Mouse (Mus musculus) ES-CJ7 (cell line): ENCODE results near the gene Tmc8.
A peak's percentile ranks its signal among the peaks of the same experiment; 100 is the strongest.

Source experiments
- DNase-seq: peaks from one replicate; pipeline ENCODE4 v3.0.0; 2011; ENCODE audit warnings: low read depth, low spot score

Tmc8 gene

DNA sequence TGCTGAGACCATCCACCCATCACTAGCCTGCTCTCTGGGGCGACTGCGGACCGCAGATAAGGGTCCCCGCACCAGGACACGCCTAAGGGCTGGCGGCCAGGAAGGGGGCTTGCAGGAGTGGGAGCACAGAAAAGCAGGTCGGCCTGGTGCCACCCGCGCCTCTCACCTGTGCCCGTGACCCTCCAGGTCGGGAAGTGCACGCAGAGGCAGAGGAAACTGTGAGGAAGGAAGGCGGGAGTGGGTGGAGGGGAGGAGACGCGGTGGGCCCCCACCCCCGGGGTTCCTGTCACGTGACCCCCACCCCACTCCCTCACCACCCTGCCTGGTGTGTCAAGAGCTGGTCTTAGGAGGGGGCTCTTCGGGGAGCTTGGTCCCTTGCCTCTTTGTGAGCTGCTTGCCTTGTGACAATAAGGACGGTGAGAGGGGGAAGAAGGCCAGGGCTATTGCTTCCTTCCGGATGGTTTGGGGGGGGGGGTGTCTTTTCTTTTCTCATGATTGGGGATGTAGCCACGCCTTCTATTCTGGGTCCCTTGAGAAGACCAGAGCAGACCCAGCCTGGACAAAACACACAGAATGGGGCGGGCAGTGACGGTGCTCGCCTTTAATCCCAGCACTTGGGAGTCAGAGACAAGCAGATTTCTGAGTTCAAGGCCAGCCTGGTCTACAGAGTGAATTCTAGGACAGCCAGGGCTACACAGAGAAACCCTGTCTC lies at the start of gene Tmc8, which contains the start of gene Tmc6:
Tmc8 (plus strand) TSS at position 84 of the 712 bp plus-strand sequence.
Tmc6 (minus strand) TSS at position 206 of the 712 bp plus-strand sequence.
- DNase-seq, result peak; percentile 35

GRCm38 (mm10) chr11:117736037-117736689 lies 45.7 kb upstream of the Tmc8 start:
- DNase-seq, result no peak

GRCm38 (mm10) chr11:117738123-117738522 lies 43.8 kb upstream of the Tmc8 start:
- no peak for DNase-seq

GRCm38 (mm10) chr11:117741128-117741527 lies 40.7 kb upstream of the Tmc8 start:
- DNase-seq, result no peak

DNA sequence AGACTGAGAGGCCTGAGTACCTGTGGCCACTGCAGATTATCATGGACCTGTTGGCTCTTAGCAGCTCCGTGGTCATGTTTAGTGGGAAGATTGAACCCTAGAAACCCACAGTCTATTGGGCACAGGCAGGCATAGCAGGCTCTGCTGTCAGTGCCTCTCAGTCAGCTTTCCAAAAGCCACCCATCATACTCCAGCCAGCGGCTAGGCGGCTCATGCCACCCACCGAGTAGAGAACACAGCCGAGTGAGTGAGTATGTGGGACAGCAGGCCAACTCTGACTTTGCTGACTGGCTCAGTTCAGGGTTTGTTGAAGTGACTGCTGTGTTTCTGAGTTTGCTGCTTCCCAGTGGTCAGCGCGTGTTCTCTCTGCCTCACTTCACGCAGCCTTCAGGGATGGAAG lies 39.6 kb upstream of the Tmc8 start:
- DNase-seq, result no peak

DNA sequence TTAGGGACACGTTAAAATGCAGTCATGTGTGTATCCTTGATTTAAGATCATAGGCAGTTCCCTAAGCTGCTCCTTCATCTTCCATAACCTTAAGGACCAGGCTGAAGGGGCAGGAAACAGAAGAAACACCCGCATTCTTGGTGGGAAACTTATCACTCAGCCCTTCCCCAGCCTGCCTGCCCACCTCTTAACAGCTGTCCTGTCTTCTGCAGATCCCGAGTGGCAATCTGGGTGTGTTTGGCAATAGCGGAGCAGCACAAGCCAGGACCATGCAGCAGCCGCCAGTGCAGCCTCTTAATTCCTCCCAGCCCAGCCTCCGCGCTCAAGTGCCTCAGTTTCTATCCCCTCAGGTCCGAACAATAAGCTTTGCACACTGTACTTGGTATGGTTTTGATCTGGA lies 39.2 kb upstream of the Tmc8 start:
- no peak for DNase-seq

DNA sequence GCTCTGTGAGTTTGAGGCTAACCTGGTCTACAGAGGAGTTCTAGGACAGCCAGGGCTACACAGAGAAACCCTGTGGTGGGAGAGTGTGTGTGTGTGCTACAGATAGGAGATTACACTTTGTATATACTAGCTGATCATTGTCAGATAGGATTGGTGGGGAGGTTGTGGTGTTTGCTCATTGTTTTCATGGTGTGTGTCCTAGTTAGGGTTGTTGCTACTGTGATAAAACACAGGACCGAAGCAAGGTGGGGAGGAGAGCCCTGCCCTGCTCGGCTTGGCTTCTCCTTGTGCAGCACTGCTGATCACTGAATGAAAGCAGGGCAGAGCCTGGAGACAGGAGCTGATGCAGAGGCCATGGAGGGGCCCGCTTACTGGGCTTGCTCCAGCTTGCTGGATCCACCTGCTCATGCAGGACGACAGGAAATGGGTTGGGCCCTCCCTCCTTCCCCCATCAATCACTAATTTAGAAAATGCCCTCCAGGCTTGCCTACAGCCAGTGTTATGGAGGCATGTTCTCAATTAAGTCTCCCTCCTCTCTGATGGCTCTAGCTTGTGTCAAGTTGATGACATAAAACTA lies 38.3 kb upstream of the Tmc8 start:
- DNase-seq, result no peak

DNA sequence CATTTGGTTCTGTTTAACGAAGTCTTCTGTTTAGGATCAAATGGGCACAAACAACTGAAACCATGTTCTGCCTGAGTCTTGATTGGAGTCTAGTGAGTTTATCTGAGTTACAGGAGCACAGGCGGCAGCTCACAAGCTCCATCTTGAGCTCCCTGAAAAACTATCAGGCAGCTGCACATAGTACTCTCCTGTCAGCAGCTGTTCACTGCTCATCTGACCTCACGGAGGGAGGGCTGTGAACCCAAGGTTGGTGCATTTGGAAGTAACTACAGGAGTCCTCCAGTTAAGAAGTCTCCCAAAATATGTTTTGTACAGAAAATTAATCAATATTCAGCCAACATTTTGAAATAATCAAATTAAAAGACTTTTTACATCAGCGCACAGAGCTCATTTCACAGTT lies 33.2 kb upstream of the Tmc8 start:
- DNase-seq, result no peak

DNA sequence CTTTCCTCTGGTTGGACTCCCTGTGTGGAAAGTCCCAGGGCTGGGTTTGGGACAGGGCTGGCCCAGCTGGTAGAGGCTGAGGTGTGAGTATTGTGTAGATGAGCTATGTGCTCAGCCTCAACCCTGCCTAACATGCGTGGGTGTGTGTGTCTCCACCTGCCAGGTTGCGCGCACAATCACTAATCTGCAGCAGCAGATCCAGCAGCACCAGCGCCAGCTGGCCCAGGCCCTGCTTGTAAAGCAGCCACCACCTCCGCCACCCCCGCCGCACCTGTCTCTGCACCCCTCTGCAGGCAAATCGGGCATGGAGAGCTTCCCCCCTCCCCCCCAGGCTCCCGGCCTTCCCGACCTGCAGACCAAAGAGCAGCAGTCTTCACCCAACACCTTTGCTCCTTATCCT lies 32.5 kb upstream of the Tmc8 start:
- DNase-seq, result no peak

DNA sequence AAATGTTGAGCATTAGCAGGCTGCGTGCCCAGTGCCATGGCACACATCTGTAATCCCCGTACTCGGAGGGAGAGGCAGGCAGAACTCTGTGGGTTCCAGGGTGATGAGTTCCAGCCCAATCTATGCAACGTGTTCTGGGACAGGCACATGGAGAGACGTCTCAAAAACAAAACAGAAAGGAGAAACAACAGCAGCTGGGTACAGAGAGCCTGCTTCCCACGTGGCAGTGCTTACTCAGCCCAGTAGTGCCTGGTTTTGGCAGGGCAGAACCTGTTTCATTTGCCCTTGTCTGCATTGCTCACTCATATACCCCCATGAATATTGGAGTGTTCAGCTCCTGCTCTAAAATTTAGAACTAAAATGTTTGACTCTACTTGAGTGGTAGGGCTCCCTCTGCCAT lies 30.3 kb upstream of the Tmc8 start:
- no peak for DNase-seq

DNA sequence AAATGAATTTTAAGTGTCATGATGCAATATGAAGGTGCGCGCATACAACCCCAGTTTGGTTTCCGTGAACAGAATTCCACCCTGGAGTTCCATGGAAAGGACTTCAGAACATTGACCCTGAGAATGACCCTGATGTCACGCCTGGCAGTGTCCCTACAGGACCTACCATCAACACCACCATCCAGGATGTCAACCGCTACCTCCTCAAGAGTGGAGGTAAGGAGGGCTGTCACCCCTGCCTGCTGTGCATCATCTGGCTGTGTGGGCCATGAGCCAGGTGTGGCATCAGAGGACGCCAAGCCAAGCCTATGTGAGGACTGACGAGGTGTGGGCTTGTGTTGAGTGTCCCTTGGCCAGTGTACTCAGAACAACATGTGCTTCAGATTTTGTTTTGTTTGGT lies 26.0 kb upstream of the Tmc8 start:
- no peak for DNase-seq

- DNase-seq, result no peak
Observed at GRCm38 (mm10) chr11:117759267-117759666, 22.6 kb upstream of the Tmc8 start.

DNA sequence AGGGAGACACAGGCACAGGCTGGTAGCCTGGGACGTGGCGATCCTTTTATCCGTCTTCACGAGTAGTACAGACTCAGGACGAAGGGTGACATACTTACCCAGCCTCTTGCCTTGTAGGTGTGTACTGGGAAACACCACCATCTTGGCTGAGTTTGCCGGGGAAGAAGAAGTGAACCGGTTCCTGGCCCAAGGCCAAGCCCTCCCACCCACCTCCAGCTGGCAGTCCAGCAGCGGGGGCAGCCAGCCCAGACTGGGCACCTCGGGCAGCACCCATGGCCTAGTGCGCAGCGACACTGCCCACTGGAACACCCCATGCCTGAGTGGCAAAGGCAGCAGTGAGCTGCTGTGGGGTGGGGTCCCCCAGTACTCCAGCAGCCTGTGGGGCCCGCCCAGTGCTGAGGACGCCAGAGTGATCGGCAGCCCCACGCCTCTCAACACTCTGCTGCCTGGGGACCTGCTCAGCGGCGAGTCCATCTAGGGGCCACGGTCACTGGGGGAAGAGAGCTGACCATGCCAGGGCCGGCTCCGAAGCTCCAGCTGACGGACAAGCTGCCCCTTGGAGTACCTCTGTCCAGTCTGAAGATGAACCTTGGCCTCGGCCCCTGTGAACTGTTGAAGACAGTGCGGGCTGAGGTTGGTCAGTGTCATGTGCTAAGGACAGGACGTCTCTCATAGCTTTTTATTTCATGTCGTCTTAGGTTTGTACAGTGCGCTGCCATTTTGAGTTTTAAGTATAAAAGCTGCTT lies 21.3 kb upstream of the Tmc8 start:
- DNase-seq, result no peak

GRCm38 (mm10) chr11:117761801-117762200 lies 20.1 kb upstream of the Tmc8 start:
- DNase-seq, result no peak

DNA sequence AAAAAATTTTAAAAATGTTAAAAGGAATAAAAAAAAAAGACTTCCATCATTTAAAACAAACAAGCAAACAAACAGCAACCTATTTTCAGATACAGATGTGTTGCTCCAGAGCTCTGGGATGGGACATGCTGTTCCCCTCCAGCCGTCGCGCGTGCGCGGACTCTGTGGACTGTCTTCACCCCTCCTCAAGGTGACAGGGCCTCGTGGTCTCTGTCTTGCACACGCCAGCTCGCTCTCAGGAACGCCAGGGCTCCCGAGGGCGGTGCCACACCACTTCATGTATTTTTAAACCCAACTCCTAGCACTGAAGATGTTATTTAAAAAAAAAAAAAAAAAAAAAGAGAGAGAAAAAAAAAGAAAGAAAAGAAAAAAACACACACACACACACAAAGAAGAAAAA lies 19.6 kb upstream of the Tmc8 start:
- peak; percentile 58 for DNase-seq

DNA sequence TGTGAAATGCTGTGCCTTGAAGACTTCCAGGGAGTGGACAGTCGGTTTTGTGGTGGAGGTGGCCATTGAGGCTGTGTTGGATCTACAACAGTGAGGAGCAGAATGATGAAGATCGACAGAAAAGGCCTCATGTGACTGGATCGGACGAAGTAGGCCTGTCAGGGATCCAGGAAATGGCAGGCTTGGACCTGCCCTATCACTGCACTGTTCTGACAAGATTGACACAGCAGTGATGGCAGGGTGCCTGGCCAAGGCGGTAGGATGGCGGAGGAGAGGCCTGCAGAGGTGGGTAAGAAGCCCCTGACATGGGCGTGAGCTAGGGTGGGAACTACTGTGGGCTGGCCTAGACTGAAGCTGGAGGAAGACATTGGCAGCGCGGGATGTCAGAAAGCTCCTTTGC lies 17.6 kb upstream of the Tmc8 start:
- no peak for DNase-seq

- no peak for DNase-seq
Observed at GRCm38 (mm10) chr11:117765361-117765760, 16.5 kb upstream of the Tmc8 start.

- DNase-seq, result no peak
Observed at GRCm38 (mm10) chr11:117766275-117766674, 15.6 kb upstream of the Tmc8 start.

GRCm38 (mm10) chr11:117768725-117769682 lies 12.9 kb upstream of the Tmc8 start:
- DNase-seq, result no peak

DNA sequence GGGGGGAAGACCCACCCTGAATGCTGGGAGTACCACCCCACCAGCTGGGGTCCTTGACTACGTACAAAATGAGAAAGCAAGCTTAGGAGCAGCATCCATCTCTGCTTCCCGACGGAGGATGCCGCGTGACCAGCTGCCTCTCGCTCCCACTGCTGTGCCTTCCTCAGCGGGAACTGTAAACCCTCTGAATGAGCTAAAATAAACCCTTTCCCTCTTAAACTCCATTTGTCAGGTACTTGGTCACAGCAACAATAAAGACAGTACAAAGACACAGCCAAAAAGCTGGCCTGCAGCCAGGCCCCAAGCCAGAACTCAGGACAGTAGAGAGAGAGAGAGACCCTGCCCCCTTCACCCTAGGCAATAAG lies 12.2 kb upstream of the Tmc8 start:
- no peak for DNase-seq

DNA sequence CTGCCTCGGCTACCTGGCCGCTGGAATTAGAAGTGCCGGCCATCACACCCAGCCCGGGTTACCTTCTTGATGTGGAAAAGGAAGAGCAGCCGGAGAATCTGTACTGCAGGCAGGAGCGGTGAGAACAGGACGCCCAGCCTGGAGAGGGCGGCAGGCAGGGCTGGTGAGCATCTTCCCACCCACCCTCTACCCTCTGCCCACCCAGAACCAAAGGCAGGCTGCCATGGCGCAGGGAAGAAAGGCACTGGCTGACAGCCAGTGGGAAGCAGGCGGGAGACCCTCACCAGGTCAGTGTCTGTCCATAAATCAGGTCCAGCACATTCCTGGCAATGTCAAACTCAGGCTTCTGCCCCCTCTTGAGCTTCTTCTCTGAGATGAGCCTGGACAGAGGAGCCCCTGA lies 11.5 kb upstream of the Tmc8 start:
- DNase-seq, result no peak
